Mouse (Mus musculus): ENCODE measurements around the gene Gdf15. TPM values are rescaled to one million over a fixed set of nuclear protein-coding genes. Genes with fewer than 3 reads are reported as not detected.

The Gdf15 gene
- polyA plus RNA-seq, 1 experiment, result 1.1 TPM

DNA sequence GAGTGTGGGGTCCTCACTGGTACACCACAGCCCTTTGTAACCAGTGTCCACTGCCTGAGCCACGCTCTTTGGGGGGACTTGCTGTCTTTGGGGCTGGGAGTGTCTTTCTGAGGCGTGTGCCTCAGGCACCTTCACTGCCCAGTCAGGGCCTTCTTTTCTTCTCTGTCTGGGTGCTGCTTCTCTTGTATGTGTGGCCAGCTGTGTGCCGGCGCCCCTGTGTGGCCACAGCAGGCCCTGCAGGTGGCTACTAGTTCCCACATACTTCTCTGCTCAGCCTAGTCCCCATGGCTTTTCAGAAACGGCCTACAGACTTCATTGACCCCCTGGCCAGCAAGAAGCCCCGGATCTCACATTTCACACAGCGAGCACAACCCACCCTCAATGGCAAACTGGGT is 47.0 kb downstream of the Gdf15 start:
- DNase-seq (ENCODE audit: low spot score), result no peak

DNA sequence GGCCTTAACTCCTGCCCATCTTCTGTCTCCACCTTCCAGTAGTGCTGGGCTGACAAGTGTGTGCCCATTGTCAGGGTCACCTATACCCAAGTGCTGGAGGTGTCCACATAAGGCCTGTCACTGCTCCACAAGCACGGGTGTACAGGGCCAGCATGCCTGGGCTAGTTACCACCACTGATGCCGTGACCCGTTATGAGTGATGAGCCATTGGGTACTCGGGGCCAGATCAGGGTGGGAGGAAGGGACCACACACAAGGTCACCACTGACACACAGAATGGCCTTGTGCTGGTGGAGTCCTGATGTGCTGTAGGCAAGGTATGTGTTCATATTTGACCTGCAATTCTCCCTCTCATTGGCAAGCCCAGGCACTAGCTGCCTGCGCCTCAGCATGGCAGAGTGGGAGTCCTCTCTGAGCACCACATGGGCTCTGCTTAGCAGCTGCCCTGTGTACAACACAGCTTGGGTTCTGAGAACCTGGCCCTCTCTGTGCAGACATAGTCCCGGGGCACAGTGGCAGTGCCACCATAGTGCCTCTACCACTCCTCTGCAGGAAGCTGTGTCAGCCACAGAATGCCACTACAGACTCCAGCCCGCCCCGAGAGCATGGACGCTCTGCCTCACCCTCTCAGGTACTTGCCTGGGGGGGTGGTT is 47.5 kb downstream of the Gdf15 start:
- no peak for DNase-seq (ENCODE audit: low spot score)

DNA sequence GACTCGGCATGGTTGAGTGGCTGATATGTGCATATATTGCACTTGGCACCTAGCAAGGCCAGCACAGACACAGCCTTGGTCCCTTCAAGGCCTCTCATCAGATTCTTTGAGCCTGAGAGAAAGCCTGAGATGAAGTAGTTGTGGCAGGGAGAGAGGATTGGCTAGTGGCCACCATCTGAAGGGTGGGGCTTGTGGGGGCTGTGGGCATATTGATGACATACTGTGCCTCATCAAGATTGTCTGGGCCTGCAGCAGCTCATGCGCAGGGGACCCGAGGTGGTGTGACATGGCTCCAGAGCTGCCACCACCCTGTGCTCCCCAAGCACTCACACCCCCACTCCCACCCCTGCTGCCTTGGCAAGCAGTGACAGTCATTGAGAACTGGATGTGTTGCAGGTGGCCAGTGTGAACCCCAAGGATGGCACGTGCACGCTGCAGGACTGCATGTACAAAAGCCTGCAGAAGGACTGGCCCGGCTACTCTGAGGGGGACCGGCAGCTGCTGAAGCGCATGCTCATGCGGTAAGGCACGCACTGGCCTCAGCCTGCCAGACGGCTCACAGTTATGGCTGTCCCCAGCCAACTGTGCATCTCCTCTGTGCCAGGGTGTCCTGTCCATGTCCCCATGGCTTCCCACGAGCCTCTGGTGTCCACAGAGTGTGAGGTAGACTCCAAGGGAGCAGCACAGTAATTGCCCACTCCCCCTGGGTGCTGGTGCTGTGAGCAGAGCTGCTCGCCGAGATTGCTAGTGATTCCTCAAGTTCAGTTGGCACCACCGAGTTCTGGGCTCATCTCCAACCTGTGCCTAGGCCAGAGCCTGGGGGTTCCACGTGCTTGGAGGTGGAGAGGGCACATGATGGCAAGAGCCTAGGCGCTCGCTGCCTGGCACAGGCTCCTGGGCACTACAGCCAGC is 48.5 kb downstream of the Gdf15 start:
- DNase-seq (ENCODE audit: low spot score), result no peak

Other genes starting within 250 kb of the Gdf15 start
- 7.9 and 11.7 TPM in 2 replicates for gene Crtc1, start 192.9 kb downstream of the Gdf15 start, polyA plus RNA-seq (2012; rRNA removed)
- gene Klhl26, start 155.5 kb downstream of the Gdf15 start, polyA plus RNA-seq (2012; rRNA removed), result 34.7 and 36.9 TPM in 2 replicates
- gene Tmem59l, start 145.1 kb downstream of the Gdf15 start, polyA plus RNA-seq (2012; rRNA removed), result 0.08 and 0.28 TPM in 2 replicates
- gene Crlf1, start 139.3 kb downstream of the Gdf15 start, polyA plus RNA-seq (2012; rRNA removed), result 0.40 and 0.41 TPM in 2 replicates
- gene Rex1bd, start 125.7 kb downstream of the Gdf15 start, polyA plus RNA-seq (2012; rRNA removed), result 119 and 129 TPM in 2 replicates
- 881 and 1,275 TPM in 2 replicates for gene Uba52, start 121.7 kb downstream of the Gdf15 start, polyA plus RNA-seq (2012; rRNA removed)
- 300 and 366 TPM in 2 replicates for gene Fkbp8, start 104.7 kb downstream of the Gdf15 start, polyA plus RNA-seq (2012; rRNA removed)
- gene Kxd1, start 104.5 kb downstream of the Gdf15 start, polyA plus RNA-seq (2012; rRNA removed), result 73.9 and 74.2 TPM in 2 replicates
- gene Ell, start 93.0 kb downstream of the Gdf15 start, polyA plus RNA-seq (2012; rRNA removed), result 21.3 and 26.9 TPM in 2 replicates
- 37.9 and 49.6 TPM in 2 replicates for gene Isyna1, start 38.1 kb downstream of the Gdf15 start, polyA plus RNA-seq (2012; rRNA removed)
- gene Ssbp4, start 23.6 kb downstream of the Gdf15 start, polyA plus RNA-seq (2012; rRNA removed), result 73.5 and 74.6 TPM in 2 replicates
- gene Lrrc25, start 16.3 kb downstream of the Gdf15 start, polyA plus RNA-seq (2012; rRNA removed), result 5.2 and 6.2 TPM in 2 replicates
- 19.2 and 20.6 TPM in 2 replicates for gene Pgpep1, start 27.9 kb upstream of the Gdf15 start, polyA plus RNA-seq (2012; rRNA removed)
- gene Lsm4, start 40.8 kb upstream of the Gdf15 start, polyA plus RNA-seq (2012; rRNA removed), result 97.8 and 99.4 TPM in 2 replicates
- gene Jund, start 66.5 kb upstream of the Gdf15 start, polyA plus RNA-seq (2012; rRNA removed), result 132 and 153 TPM in 2 replicates
- gene Iqcn, start 71.0 kb upstream of the Gdf15 start, polyA plus RNA-seq (2012; rRNA removed), result not detected in 2 replicates
- gene Gm3336, start 86.1 kb upstream of the Gdf15 start, polyA plus RNA-seq (2012; rRNA removed), result 0.46 and 0.56 TPM in 2 replicates
- 0.54 and 0.59 TPM in 2 replicates for gene Pde4c, start 91.3 kb upstream of the Gdf15 start, polyA plus RNA-seq (2012; rRNA removed)
- gene Rab3a, start 122.2 kb upstream of the Gdf15 start, polyA plus RNA-seq (2012; rRNA removed), result 34.1 and 35.3 TPM in 2 replicates
- 38.2 and 41.9 TPM in 2 replicates for gene Mpv17l2, start 128.5 kb upstream of the Gdf15 start, polyA plus RNA-seq (2012; rRNA removed)
- 57.3 and 66.0 TPM in 2 replicates for gene Pik3r2, start 144.3 kb upstream of the Gdf15 start, polyA plus RNA-seq (2012; rRNA removed)
- 19.5 and 19.7 TPM in 2 replicates for gene Mast3, start 172.6 kb upstream of the Gdf15 start, polyA plus RNA-seq (2012; rRNA removed)
- gene Il12rb1, start 176.0 kb upstream of the Gdf15 start, polyA plus RNA-seq (2012; rRNA removed), result 0.58 and 0.94 TPM in 2 replicates
- gene Arrdc2, start 207.3 kb upstream of the Gdf15 start, polyA plus RNA-seq (2012; rRNA removed), result 20.4 and 27.4 TPM in 2 replicates
- gene Kcnn1, start 230.8 kb upstream of the Gdf15 start, polyA plus RNA-seq (2012; rRNA removed), result 5.5 and 5.6 TPM in 2 replicates
- 70.9 and 74.6 TPM in 2 replicates for gene Ccdc124, start 241.5 kb upstream of the Gdf15 start, polyA plus RNA-seq (2012; rRNA removed)